Mouse (Mus musculus) liver, embryonic 14.5 days (tissue): ENCODE measurements at regions not wholly inside any gene's neighbourhood (a gene's known extent, or its start where the extent isn't known, plus 50 kb on each side); places are given as distances from the start of the nearest gene placed in this dataset.

Source experiments
- ATAC-seq: fragments of 200-750 bp; cut with Nextera tagmentation; 2 replicates; pipeline ENCODE4 v1.8.0; 2017; ENCODE audit warnings: moderate number of reproducible peaks, mild to moderate bottlenecking, moderate library complexity; ENCODE audit not compliant: insufficient read depth
- DNase-seq, 3 experiments: peaks; one replicate each; pipeline ENCODE4 v3.0.0-alpha.2; 2012 to 2013; ENCODE audit warnings: low read depth in 3 of 3, low spot score in 3 of 3
- H3K27ac ChIP-seq: fragments of 300-500 bp; sonication (generic); 2 replicates; pipeline ENCODE4 v1.5.1; 2014; ENCODE audit warnings: moderate library complexity, mild to moderate bottlenecking, control low read depth, inconsistent platforms
- H3K27me3 ChIP-seq: fragments of 300-500 bp; sonication (generic); 2 replicates; pipeline ENCODE4 v1.6.1; 2014; ENCODE audit warnings: mild to moderate bottlenecking, low read length, moderate library complexity; ENCODE audit not compliant: control insufficient read depth, insufficient read depth
- H3K36me3 ChIP-seq: fragments of 300-500 bp; sonication (generic); replicated peaks from 2 replicates; pipeline ENCODE4 v1.6.1; 2014; ENCODE audit warnings: low read depth; ENCODE audit not compliant: control insufficient read depth, insufficient read depth
- H3K4me1 ChIP-seq, 2 experiments: fragments of 200-500 bp in 1 of 2; fragments of 300-500 bp in 1 of 2; sonication (generic) in 1 of 2; replicated peaks; 2 replicates each; pipeline ENCODE4 v1.6.1; 2012 to 2014; ENCODE audit warnings: antibody characterized with exemption in 1 of 2, inconsistent platforms in 1 of 2, low read length in 1 of 2; ENCODE audit not compliant: control insufficient read depth in 2 of 2, insufficient read depth in 2 of 2
- H3K4me2 ChIP-seq: fragments of 300-500 bp; sonication (generic); 2 replicates; pipeline ENCODE4 v1.6.1; 2014; ENCODE audit warnings: low read depth, mild to moderate bottlenecking, control low read depth, moderate library complexity
- H3K4me3 ChIP-seq, 2 experiments: fragments of 200-500 bp in 1 of 2; fragments of 300-500 bp in 1 of 2; sonication (generic) in 1 of 2; 2 replicates each; pipeline ENCODE4 v1.5.1; 2012 to 2014; ENCODE audit warnings: low read depth in 2 of 2, low read length in 2 of 2, mild to moderate bottlenecking in 2 of 2, control low read depth in 1 of 2, inconsistent platforms in 1 of 2, moderate library complexity in 1 of 2; ENCODE audit not compliant: insufficient read depth in 1 of 2
- H3K9ac ChIP-seq: fragments of 300-500 bp; sonication (generic); replicated peaks from 2 replicates; pipeline ENCODE4 v1.6.1; 2014; ENCODE audit warnings: mild to moderate bottlenecking, control low read depth, moderate library complexity
- H3K9me3 ChIP-seq: fragments of 300-500 bp; sonication (generic); 2 replicates; pipeline ENCODE4 v1.6.1; 2016; ENCODE audit warnings: low read length, mixed read lengths; ENCODE audit not compliant: control insufficient read depth
- CTCF ChIP-seq: IDR thresholded peaks from 2 replicates; pipeline ENCODE4 v1.5.1; 2016; ENCODE audit warnings: antibody characterized with exemption, low read depth, control low read depth
- EP300 ChIP-seq: IDR thresholded peaks from 2 replicates; pipeline ENCODE4 v1.6.1; 2016; ENCODE audit warnings: antibody characterized with exemption, low read depth
- whole genome bisulfite sequencing: fragments of 180-500 bp; shearing (Covaris S2); extraction: QIAGEN DNeasy Blood & Tissue Kit; methylation state at CpG from one replicate; pipeline ENCODE4 v1.1.7; 2014; ENCODE audit not compliant: insufficient replicate concordance; 5-methylcytosine and 5-hydroxymethylcytosine counted together

GRCm38 (mm10) chr13:51953084-51953483, 106.6 kb downstream of the Gadd45g start:
- Histone ChIP-seq H3K4me1 (peaks cover 0 to 3% of the 10 kb centered on the region in 2 experiments; a peak in 1 of 4 replicates), H3K27me3 (no peaks in the 10 kb centered on the region), H3K27ac (no peak overlapping the region), H3K36me3 (no peaks in the 10 kb centered on the region), H3K4me3 (no peak overlapping the region), H3K4me2 (no peak overlapping the region), H3K9me3 (no peaks in the 10 kb centered on the region), H3K9ac (no peak overlapping the region)
- WGBS, result 56% methylated on average over 4 of the region's 4 CpGs
- no peak for TF ChIP-seq CTCF
- TF ChIP-seq EP300, result no peak
- ATAC-seq, result no peak
- no peak for DNase-seq

GRCm38 (mm10) chr13:51953569-51953968, 107.1 kb downstream of the Gadd45g start:
- Histone ChIP-seq H3K27ac (no peak overlapping the region), H3K4me2 (no peak overlapping the region), H3K9me3 (no peaks in the 10 kb centered on the region), H3K36me3 (no peaks in the 10 kb centered on the region), H3K9ac (no peak overlapping the region), H3K4me3 (no peak overlapping the region), H3K4me1 (peaks cover 0 to 3% of the 10 kb centered on the region in 2 experiments; a peak in 1 of 4 replicates), H3K27me3 (no peaks in the 10 kb centered on the region)
- DNase-seq (no peak), ATAC-seq (no peak)
- TF ChIP-seq EP300, result no peak
- TF ChIP-seq CTCF, result no peak
- WGBS, result 69% methylated on average over 8 of the region's 8 CpGs

GRCm38 (mm10) chr13:51957101-51957500, 110.6 kb downstream of the Gadd45g start:
- no peak for DNase-seq
- WGBS, result 68% methylated on average over 8 of the region's 8 CpGs

GRCm38 (mm10) chr13:51959591-51959990, 113.1 kb downstream of the Gadd45g start:
- Histone ChIP-seq H3K4me2 (no peak overlapping the region), H3K4me3 (no peak overlapping the region), H3K36me3 (no peaks in the 10 kb centered on the region), H3K27me3 (no peaks in the 10 kb centered on the region), H3K9me3 (no peaks in the 10 kb centered on the region), H3K4me1 (peaks cover under 1 to 8% of the 10 kb centered on the region in 2 experiments; a peak in 1 of 4 replicates), H3K9ac (no peak overlapping the region), H3K27ac (no peak overlapping the region)
- WGBS, result 77% methylated on average over 8 of the region's 8 CpGs
- ATAC-seq (no peak), DNase-seq (no peak)
- TF ChIP-seq CTCF (no peak), EP300 (no peak)

More at GRCm38 (mm10) chr13:51957101-51957500, 110.6 kb downstream of the Gadd45g start:
- Histone ChIP-seq H3K4me3 (no peak overlapping the region), H3K4me1 (peaks cover 0 to 4% of the 10 kb centered on the region in 2 experiments; a peak in 1 of 4 replicates), H3K9ac (no peak overlapping the region), H3K4me2 (no peak overlapping the region), H3K36me3 (no peaks in the 10 kb centered on the region), H3K27me3 (no peaks in the 10 kb centered on the region), H3K27ac (no peak overlapping the region), H3K9me3 (no peaks in the 10 kb centered on the region)
- no peak for ATAC-seq
- TF ChIP-seq EP300 (no peak), CTCF (no peak)

GRCm38 (mm10) chr13:51960262-51960661, 113.8 kb downstream of the Gadd45g start:
- ATAC-seq (no peak), DNase-seq (no peak)
- TF ChIP-seq EP300 (no peak), CTCF (no peak)
- H3K27ac ChIP-seq, result no peak overlapping the region
- no peaks in the 10 kb centered on the region for H3K27me3 ChIP-seq
- 66% methylated on average over 4 of the region's 4 CpGs for WGBS
- H3K9me3 ChIP-seq, result no peaks in the 10 kb centered on the region
- H3K4me3 ChIP-seq, result no peak overlapping the region
- no peak overlapping the region for H3K4me2 ChIP-seq
- H3K4me1 ChIP-seq, result peaks cover 2 to 8% of the 10 kb centered on the region in 2 experiments; a peak in 1 of 4 replicates
- H3K36me3 ChIP-seq, result no peaks in the 10 kb centered on the region
- H3K9ac ChIP-seq, result no peak overlapping the region
